Mouse (Mus musculus): ENCODE results near the gene B630019K06Rik. TPM values are rescaled to one million over a fixed set of nuclear protein-coding genes. Genes with fewer than 3 reads are reported as not detected.

B630019K06Rik gene
- polyA plus RNA-seq, 1 experiment = not detected

GRCm38 (mm10) chrX:8901906-8902472, 9.8 kb downstream of the B630019K06Rik start:
- no peak overlapping the region for H3K4me3 ChIP-seq (ENCODE audit: insufficient read depth, low read depth, low read length)
- no peak overlapping the region for H3K27ac ChIP-seq (ENCODE audit: insufficient read depth, low read depth, low read length)
- H3K4me1 ChIP-seq (ENCODE audit: control insufficient read depth, insufficient read depth, low read length) = no peaks in the 10 kb centered on the region
- no peak for TF ChIP-seq CTCF (IDR thresholded peaks at IDR 0.05; ENCODE audit: insufficient read depth, low read depth, low read length)
- TF ChIP-seq POLR2A (IDR thresholded peaks at IDR 0.05; ENCODE audit: insufficient read depth, low read depth, low read length) = no peak
- 36% methylated on average over 7 of the region's 7 CpGs for WGBS

- no peak for TF ChIP-seq POLR2A (IDR thresholded peaks at IDR 0.05; ENCODE audit: insufficient read depth, low read depth, low read length)
- TF ChIP-seq CTCF (IDR thresholded peaks at IDR 0.05; ENCODE audit: insufficient read depth, low read depth, low read length) = no peak
- Histone ChIP-seq H3K27ac (ENCODE audit: insufficient read depth, low read depth, low read length) (no peak overlapping the region), H3K4me3 (ENCODE audit: insufficient read depth, low read depth, low read length) (no peak overlapping the region), H3K4me1 (ENCODE audit: control insufficient read depth, insufficient read depth, low read length) (no peaks in the 10 kb centered on the region)
- 77% methylated on average over 4 of the region's 4 CpGs for WGBS
Measured at GRCm38 (mm10) chrX:8921080-8921479, 28.9 kb downstream of the B630019K06Rik start.

GRCm38 (mm10) chrX:8921813-8922607, 29.8 kb downstream of the B630019K06Rik start:
- Histone ChIP-seq H3K4me3 (ENCODE audit: insufficient read depth, low read depth, low read length) (no peak overlapping the region), H3K27ac (ENCODE audit: insufficient read depth, low read depth, low read length) (no peak overlapping the region), H3K4me1 (ENCODE audit: control insufficient read depth, insufficient read depth, low read length) (no peaks in the 10 kb centered on the region)
- WGBS = 57% methylated on average over 9 of the region's 9 CpGs
- TF ChIP-seq CTCF (IDR thresholded peaks at IDR 0.05; ENCODE audit: insufficient read depth, low read depth, low read length) = no peak
- TF ChIP-seq POLR2A (IDR thresholded peaks at IDR 0.05; ENCODE audit: insufficient read depth, low read depth, low read length) = no peak

GRCm38 (mm10) chrX:8927308-8927707, 35.1 kb downstream of the B630019K06Rik start:
- no peaks in the 10 kb centered on the region for H3K4me1 ChIP-seq (ENCODE audit: control insufficient read depth, insufficient read depth, low read length)
- H3K4me3 ChIP-seq (ENCODE audit: insufficient read depth, low read depth, low read length) = no peak overlapping the region
- H3K27ac ChIP-seq (ENCODE audit: insufficient read depth, low read depth, low read length) = no peak overlapping the region
- 26% methylated on average over 4 of the region's 4 CpGs for WGBS
- TF ChIP-seq POLR2A (IDR thresholded peaks at IDR 0.05; ENCODE audit: insufficient read depth, low read depth, low read length) (no peak), CTCF (IDR thresholded peaks at IDR 0.05; ENCODE audit: insufficient read depth, low read depth, low read length) (no peak)

GRCm38 (mm10) chrX:8944041-8944440, 51.9 kb downstream of the B630019K06Rik start:
- 42% methylated on average over 8 of the region's 8 CpGs for WGBS
- Histone ChIP-seq H3K4me3 (ENCODE audit: insufficient read depth, low read depth, low read length) (no peak overlapping the region), H3K4me1 (ENCODE audit: control insufficient read depth, insufficient read depth, low read length) (peaks cover 3% of the 10 kb centered on the region; the same call in 1 of the 2 replicates), H3K27ac (ENCODE audit: insufficient read depth, low read depth, low read length) (no peak overlapping the region)
- TF ChIP-seq POLR2A (IDR thresholded peaks at IDR 0.05; ENCODE audit: insufficient read depth, low read depth, low read length) (no peak), CTCF (IDR thresholded peaks at IDR 0.05; ENCODE audit: insufficient read depth, low read depth, low read length) (no peak)

Other genes starting within 250 kb of the B630019K06Rik start
- gene Ssxb8, start 201.5 kb upstream of the B630019K06Rik start, polyA plus RNA-seq (2012; ENCODE audit: insufficient read depth, insufficient read length, low replicate concordance, missing spikeins) = not detected in 2 replicates
- not detected in 2 replicates for gene Ssx9, start 143.9 kb upstream of the B630019K06Rik start, polyA plus RNA-seq (2012; ENCODE audit: insufficient read depth, insufficient read length, low replicate concordance, missing spikeins)
- gene Ssxb5, start 88.7 kb upstream of the B630019K06Rik start, polyA plus RNA-seq (2012; ENCODE audit: insufficient read depth, insufficient read length, low replicate concordance, missing spikeins) = not detected in 2 replicates
- gene Gm6592, start 48.4 kb upstream of the B630019K06Rik start, polyA plus RNA-seq (2012; ENCODE audit: insufficient read depth, insufficient read length, low replicate concordance, missing spikeins) = not detected in 2 replicates
- gene Gm5751, start 18.1 kb upstream of the B630019K06Rik start, polyA plus RNA-seq (2012; ENCODE audit: insufficient read depth, insufficient read length, low replicate concordance, missing spikeins) = not detected in 2 replicates
- not detected in 2 replicates for gene Fthl17b, start 70.6 kb downstream of the B630019K06Rik start, polyA plus RNA-seq (2012; ENCODE audit: insufficient read depth, insufficient read length, low replicate concordance, missing spikeins)
- not detected in 2 replicates for gene Fthl17c, start 84.2 kb downstream of the B630019K06Rik start, polyA plus RNA-seq (2012; ENCODE audit: insufficient read depth, insufficient read length, low replicate concordance, missing spikeins)
- not detected in 2 replicates for gene Fthl17d, start 94.4 kb downstream of the B630019K06Rik start, polyA plus RNA-seq (2012; ENCODE audit: insufficient read depth, insufficient read length, low replicate concordance, missing spikeins)
- gene Fthl17e, start 141.1 kb downstream of the B630019K06Rik start, polyA plus RNA-seq (2012; ENCODE audit: insufficient read depth, insufficient read length, low replicate concordance, missing spikeins) = not detected in 2 replicates
- gene Fthl17f, start 170.6 kb downstream of the B630019K06Rik start, polyA plus RNA-seq (2012; ENCODE audit: insufficient read depth, insufficient read length, low replicate concordance, missing spikeins) = not detected in 2 replicates
- not detected in 2 replicates for gene 4930402K13Rik, start 212.2 kb downstream of the B630019K06Rik start, polyA plus RNA-seq (2012; ENCODE audit: insufficient read depth, insufficient read length, low replicate concordance, missing spikeins)

Measured in olfactory bulb, adult 2 months (tissue).